Mouse (Mus musculus) CH12.LX (cell line): ENCODE measurements around the gene Col6a1.

ENCODE experiments used
- CTCF ChIP-seq, 2 experiments: IDR thresholded peaks in 1 of 2; conservative IDR thresholded peaks in 1 of 2; 2 replicates each; pipeline ENCODE4 v1.5.1; 2011 to 2012; ENCODE audit warnings: low read depth in 2 of 2, low read length in 2 of 2, improper control_type of control experiment in 1 of 2, inconsistent platforms in 1 of 2, mild to moderate bottlenecking in 1 of 2, moderate library complexity in 1 of 2
- EP300 ChIP-seq: IDR thresholded peaks from 2 replicates; pipeline ENCODE4 v1.6.1; 2011; ENCODE audit warnings: low read length, improper control_type of control experiment
- ETS1 ChIP-seq: conservative IDR thresholded peaks from 2 replicates; pipeline ENCODE4 v1.6.1; 2012; ENCODE audit warnings: low read depth, mild to moderate bottlenecking, inconsistent platforms, low read length, improper control_type of control experiment, moderate library complexity
- GABPA ChIP-seq: IDR thresholded peaks from 2 replicates; pipeline ENCODE4 v1.6.1; 2012; ENCODE audit warnings: low read depth, low read length, improper control_type of control experiment, inconsistent platforms; ENCODE audit not compliant: insufficient replicate concordance
- MAZ ChIP-seq: IDR thresholded peaks from 2 replicates; pipeline ENCODE4 v1.6.1; 2012; ENCODE audit warnings: low read depth, mild to moderate bottlenecking, inconsistent platforms, low read length, improper control_type of control experiment, moderate library complexity
- MEF2A ChIP-seq: IDR thresholded peaks from 2 replicates; pipeline ENCODE4 v1.6.1; 2014; ENCODE audit warnings: low read depth, mild to moderate bottlenecking, inconsistent platforms, low read length, improper control_type of control experiment, borderline replicate concordance
- POLR2A ChIP-seq: IDR thresholded peaks from 2 replicates; pipeline ENCODE4 v1.6.1; 2011; ENCODE audit warnings: low read depth, mild to moderate bottlenecking, improper control_type of control experiment, low read length
- SIN3A ChIP-seq: IDR thresholded peaks from 2 replicates; pipeline ENCODE4 v1.6.1; 2012; ENCODE audit warnings: low read length, improper control_type of control experiment, inconsistent platforms
- TBP ChIP-seq: conservative IDR thresholded peaks from 2 replicates; pipeline ENCODE4 v1.6.1; 2011; ENCODE audit warnings: low read depth, low read length, improper control_type of control experiment
- TCF12 ChIP-seq: IDR thresholded peaks from 2 replicates; pipeline ENCODE4 v1.6.1; 2014; ENCODE audit warnings: low read depth, mild to moderate bottlenecking, inconsistent platforms, low read length, improper control_type of control experiment
- UBTF ChIP-seq: IDR thresholded peaks from 2 replicates; pipeline ENCODE4 v1.6.1; 2012; ENCODE audit warnings: low read depth, mild to moderate bottlenecking, inconsistent platforms, low read length, improper control_type of control experiment, moderate library complexity
- USF1 ChIP-seq: IDR thresholded peaks from 2 replicates; pipeline ENCODE4 v1.6.1; 2014; ENCODE audit warnings: low read depth, mild to moderate bottlenecking, inconsistent platforms, low read length, improper control_type of control experiment
- ZMIZ1 ChIP-seq: IDR thresholded peaks from 2 replicates; pipeline ENCODE4 v1.6.1; 2012; ENCODE audit warnings: low read depth, mild to moderate bottlenecking, inconsistent platforms, low read length, improper control_type of control experiment

- no peak for TF ChIP-seq ETS1
- no peak for TF ChIP-seq CTCF (conservative IDR thresholded peaks at IDR 0.05 in 1 of 2, IDR thresholded peaks at IDR 0.05 in 1 of 2; ENCODE audit: low read depth in 2 of 2, low read length in 2 of 2)
- no peak for TF ChIP-seq ZMIZ1
- TF ChIP-seq EP300: no peak
- no peak for TF ChIP-seq UBTF
- no peak for TF ChIP-seq USF1
- no peak for TF ChIP-seq GABPA
- no peak for TF ChIP-seq POLR2A
- no peak for TF ChIP-seq TBP
- no peak for TF ChIP-seq MAZ
- TF ChIP-seq MEF2A: no peak
- TF ChIP-seq TCF12: no peak
- no peak for TF ChIP-seq SIN3A
Measured at GRCm38 (mm10) chr10:76725097-76725496, 871 bp downstream of the Col6a1 start.
